Mouse (Mus musculus) lung, embryonic 16.5 days (tissue): ENCODE data around the gene Ttc16. TPM values are rescaled to one million over a fixed set of nuclear protein-coding genes. Genes with fewer than 3 reads are reported as not detected.
A peak's percentile ranks its signal among the peaks of the same experiment; 100 is the strongest.

Experiments
- ATAC-seq: fragments of 200-750 bp; cut with Nextera tagmentation; 2 replicates; pipeline ENCODE4 v1.8.0; 2017; ENCODE audit warnings: low read depth, mild to moderate bottlenecking, moderate library complexity
- H3K27ac ChIP-seq: fragments of 300-500 bp; sonication (generic); 2 replicates; pipeline ENCODE4 v1.5.1; 2014; ENCODE audit warnings: mild to moderate bottlenecking, control low read depth, low read length
- H3K27me3 ChIP-seq: fragments of 300-500 bp; sonication (generic); 2 replicates; pipeline ENCODE4 v1.6.1; 2014; ENCODE audit warnings: low read depth, low read length, mixed read lengths; ENCODE audit not compliant: control insufficient read depth, insufficient read depth
- H3K36me3 ChIP-seq: fragments of 300-500 bp; sonication (generic); 2 replicates; pipeline ENCODE4 v1.6.1; 2014; ENCODE audit warnings: low read length; ENCODE audit not compliant: control insufficient read depth, insufficient read depth
- H3K4me1 ChIP-seq: fragments of 300-500 bp; sonication (generic); replicated peaks from 2 replicates; pipeline ENCODE4 v1.6.1; 2014; ENCODE audit warnings: low read length, mixed read lengths; ENCODE audit not compliant: control insufficient read depth, insufficient read depth
- H3K4me2 ChIP-seq: fragments of 300-500 bp; sonication (generic); 2 replicates; pipeline ENCODE4 v1.6.1; 2014; ENCODE audit warnings: low read depth, low read length, control low read depth
- H3K4me3 ChIP-seq: fragments of 300-500 bp; sonication (generic); 2 replicates; pipeline ENCODE4 v1.5.1; 2014; ENCODE audit warnings: mild to moderate bottlenecking, low read length, control low read depth
- H3K9ac ChIP-seq: fragments of 300-500 bp; sonication (generic); 2 replicates; pipeline ENCODE4 v1.6.1; 2014; ENCODE audit warnings: low read length, control low read depth
- H3K9me3 ChIP-seq: fragments of 300-500 bp; sonication (generic); 2 replicates; pipeline ENCODE4 v1.6.1; 2016; ENCODE audit warnings: low read length; ENCODE audit not compliant: control insufficient read depth
- WGBS: fragments of 180-500 bp; shearing (Covaris S2); extraction: QIAGEN DNeasy Blood & Tissue Kit; methylation state at CpG from one replicate; pipeline ENCODE4 v1.1.7; 2014; 5-methylcytosine and 5-hydroxymethylcytosine counted together
- polyA plus RNA-seq: library from polyadenylated mRNA; unstranded; fragments of >200 nt; fragmentation: Nextera tagmentation; extraction: Ambion mirVana; gene quantifications from 2 replicates; pipeline ENCODE4 v1.2.1, GENCODE M21; 2015

Gene Ttc16
- polyA plus RNA-seq, 1 experiment from 2014 or later: 1.2 TPM

DNA sequence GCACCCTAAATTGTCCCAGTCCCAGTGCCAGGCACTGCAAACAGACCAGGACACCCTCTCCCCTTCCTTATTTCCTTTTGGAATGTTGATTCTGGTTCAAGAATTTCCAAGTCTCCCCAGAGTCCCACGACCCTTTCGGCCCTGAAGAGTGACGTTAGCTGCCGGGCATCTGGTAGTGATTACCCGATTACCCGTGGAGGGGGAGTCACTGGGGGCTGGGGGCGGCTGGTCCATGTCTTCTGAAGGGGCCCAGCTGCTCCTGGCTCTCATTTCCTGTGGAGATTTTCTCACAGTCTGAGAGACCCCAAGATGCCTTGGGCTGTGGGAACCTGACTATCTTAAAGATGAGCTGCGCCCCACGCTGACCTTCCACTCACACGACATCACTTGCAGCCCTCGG, 44.6 kb downstream of the Ttc16 start:
- Histone ChIP-seq H3K27ac (peak overlapping the region; percentile 88), H3K4me1 (peaks cover 13% of the 10 kb centered on the region), H3K9me3 (no peaks in the 10 kb centered on the region), H3K9ac (peak overlapping the region; percentile 36), H3K36me3 (no peaks in the 10 kb centered on the region), H3K4me3 (peak overlapping the region; percentile 6), H3K27me3 (no peaks in the 10 kb centered on the region), H3K4me2 (peak overlapping the region; percentile 57)
- 8% methylated on average over 11 of the region's 11 CpGs for WGBS
- ATAC-seq: peak; percentile 27; the same call in 1 of the 2 replicates

DNA sequence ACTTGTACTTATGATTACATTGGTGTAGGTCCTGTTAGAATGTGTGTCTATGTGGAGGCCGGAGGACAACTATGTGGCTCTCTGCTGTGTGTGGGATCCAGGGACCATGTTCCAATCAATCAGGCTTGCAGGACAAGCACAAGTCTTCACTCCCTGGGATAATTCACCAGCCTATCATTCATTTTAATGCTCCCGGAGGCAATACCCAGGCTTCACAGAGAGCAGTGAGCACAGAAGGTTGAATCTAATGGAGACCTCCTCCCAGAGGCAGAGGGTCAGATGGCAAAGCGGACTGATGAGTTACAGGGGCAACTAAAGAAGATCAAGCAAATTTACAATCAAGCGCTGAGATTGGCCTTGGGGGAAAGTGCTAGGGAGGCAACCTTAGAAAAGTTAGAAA, 45.9 kb downstream of the Ttc16 start:
- H3K9me3 ChIP-seq: no peaks in the 10 kb centered on the region
- H3K9ac ChIP-seq: peak overlapping the region; percentile 37; the same call in 1 of the 2 replicates
- no peak for ATAC-seq
- 71% methylated on average over 4 of the region's 4 CpGs for WGBS
- H3K27ac ChIP-seq: peak overlapping the region; percentile 88
- H3K27me3 ChIP-seq: no peaks in the 10 kb centered on the region
- H3K4me1 ChIP-seq: peaks cover 16% of the 10 kb centered on the region
- peak overlapping the region; percentile 57 for H3K4me2 ChIP-seq
- peak overlapping the region; percentile 50 for H3K4me3 ChIP-seq
- H3K36me3 ChIP-seq: no peaks in the 10 kb centered on the region

DNA sequence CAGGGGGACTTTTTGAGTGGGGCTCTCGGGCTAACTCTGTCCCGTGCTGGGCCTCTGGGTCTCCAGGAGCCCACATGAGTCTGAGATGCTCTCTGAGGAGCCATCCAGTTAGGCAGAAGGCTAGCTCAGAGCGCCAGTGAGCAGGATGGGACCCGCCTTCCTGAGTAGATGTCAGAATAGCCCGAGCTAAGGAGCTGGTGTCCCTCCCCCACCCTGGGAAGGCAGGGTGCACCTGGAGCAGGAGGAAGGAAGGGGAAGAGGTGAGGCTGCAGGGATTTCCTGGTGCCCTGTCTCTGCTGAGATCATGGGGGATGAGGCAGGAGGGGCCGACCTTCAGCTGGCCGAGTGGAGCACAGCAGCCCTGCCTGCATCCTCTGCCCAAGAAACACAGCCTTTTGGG, 47.0 kb downstream of the Ttc16 start:
- H3K4me3 ChIP-seq: peak overlapping the region; percentile 50
- H3K9me3 ChIP-seq: no peaks in the 10 kb centered on the region
- WGBS: 38% methylated on average over 7 of the region's 7 CpGs
- peak overlapping the region; percentile 71 for H3K27ac ChIP-seq
- H3K9ac ChIP-seq: peak overlapping the region; percentile 63
- 0 out of 2 replicates have a peak, but pooled peaks have one; percentile 8 for ATAC-seq
- H3K36me3 ChIP-seq: no peaks in the 10 kb centered on the region
- peaks cover 16% of the 10 kb centered on the region for H3K4me1 ChIP-seq
- H3K4me2 ChIP-seq: peak overlapping the region; percentile 57
- H3K27me3 ChIP-seq: no peaks in the 10 kb centered on the region

DNA sequence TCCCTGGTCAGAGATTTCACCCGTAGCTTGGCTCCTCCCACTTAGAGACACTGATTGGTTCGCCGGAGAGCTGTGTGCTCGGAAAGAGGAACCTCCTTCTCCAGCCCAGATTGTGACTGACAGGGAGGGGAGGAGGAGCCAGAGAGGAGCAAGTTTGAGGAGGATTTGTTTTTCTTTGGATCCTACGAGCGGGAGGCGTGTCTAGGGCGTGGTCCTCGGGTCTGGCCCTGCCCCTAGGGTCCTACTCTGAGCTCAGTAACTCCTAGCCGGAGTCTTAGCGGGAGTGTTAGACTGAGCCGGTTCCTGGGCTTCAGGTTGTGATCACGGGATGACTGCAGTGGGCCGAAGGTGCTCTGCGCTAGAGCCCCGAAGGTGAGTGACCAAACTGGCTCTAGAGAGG, 48.0 kb downstream of the Ttc16 start:
- H3K27me3 ChIP-seq: no peaks in the 10 kb centered on the region
- H3K36me3 ChIP-seq: no peaks in the 10 kb centered on the region
- no peak overlapping the region; the same call in 1 of the 2 replicates for H3K27ac ChIP-seq
- no peaks in the 10 kb centered on the region for H3K9me3 ChIP-seq
- WGBS: 1% methylated on average over 16 of the region's 16 CpGs
- H3K4me3 ChIP-seq: peak overlapping the region; percentile 50
- H3K9ac ChIP-seq: peak overlapping the region; percentile 63
- peak; percentile 98 for ATAC-seq
- H3K4me2 ChIP-seq: peak overlapping the region; percentile 57
- peaks cover 16% of the 10 kb centered on the region for H3K4me1 ChIP-seq

DNA sequence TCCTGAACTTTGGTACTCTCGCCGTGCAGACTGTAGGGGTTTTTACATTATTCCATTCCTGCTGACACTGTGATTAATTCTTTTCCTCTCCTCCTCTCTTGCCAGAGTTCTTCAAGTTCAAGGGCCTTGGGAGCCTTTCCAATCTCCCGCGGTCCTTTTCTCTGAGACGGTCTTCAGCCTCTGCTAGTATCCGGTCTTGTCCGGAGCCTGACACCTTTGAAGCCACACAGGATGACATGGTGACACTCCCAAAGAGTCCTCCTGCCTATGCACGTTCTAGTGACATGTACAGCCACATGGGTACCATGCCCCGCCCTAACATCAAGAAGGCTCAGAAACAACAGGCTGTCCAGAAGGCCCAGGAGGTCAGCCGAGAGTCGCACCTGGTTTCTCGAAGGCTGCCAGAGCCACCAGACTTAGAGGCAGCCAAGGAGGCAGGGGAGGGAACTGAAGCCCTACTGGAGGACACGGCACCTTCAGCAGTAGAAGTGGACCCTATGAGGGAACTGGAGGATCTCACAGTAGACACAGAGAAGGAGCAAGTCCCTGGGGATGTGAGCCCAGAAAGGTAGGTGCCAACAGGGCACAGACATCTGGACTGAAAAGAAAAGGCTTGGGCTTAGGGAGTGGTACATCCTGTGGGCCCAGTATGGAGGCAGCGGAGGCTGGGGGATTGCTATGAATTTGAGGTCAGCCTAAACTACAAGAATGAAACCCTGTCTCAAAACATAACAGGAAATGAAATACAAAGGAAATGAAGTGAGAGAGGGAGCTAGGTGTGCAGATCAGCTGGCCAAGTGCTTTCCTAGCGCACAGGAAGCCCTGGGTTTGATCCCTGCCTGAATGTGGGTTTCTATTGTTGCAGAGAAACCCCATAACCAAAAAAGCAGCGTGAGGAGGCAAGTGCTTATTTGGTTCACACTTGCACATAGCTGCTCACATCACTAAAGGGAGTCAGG, 50.3 kb downstream of the Ttc16 start:
- Histone ChIP-seq H3K36me3 (no peaks in the 10 kb centered on the region), H3K27me3 (no peaks in the 10 kb centered on the region), H3K4me1 (peaks cover 16% of the 10 kb centered on the region), H3K9ac (no peak overlapping the region), H3K27ac (peak overlapping the region; percentile 54), H3K9me3 (no peaks in the 10 kb centered on the region), H3K4me2 (no peak overlapping the region), H3K4me3 (no peak overlapping the region)
- no peak for ATAC-seq
- WGBS: 57% methylated on average over 16 of the region's 16 CpGs

DNA sequence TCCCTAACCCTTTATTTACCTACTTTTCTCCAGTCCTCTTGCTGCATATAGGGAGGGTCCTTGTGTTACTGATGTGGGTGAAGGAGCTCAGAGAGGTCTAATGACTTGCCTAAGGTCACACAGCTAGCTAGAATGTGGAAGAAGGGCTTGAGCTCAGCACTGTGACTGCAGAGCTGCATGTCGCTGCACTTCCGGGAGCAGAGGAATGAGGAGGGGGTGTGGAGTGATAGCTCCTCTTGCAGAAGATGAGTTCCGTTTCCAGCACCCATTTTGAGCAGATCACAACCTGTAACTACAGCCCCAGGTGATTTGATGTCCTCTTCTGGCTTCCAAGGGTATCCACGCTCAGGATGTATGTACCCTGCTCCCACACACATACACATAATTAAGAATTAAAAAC, 51.3 kb downstream of the Ttc16 start:
- H3K9ac ChIP-seq: no peak overlapping the region
- WGBS: 79% methylated on average over 4 of the region's 4 CpGs

DNA sequence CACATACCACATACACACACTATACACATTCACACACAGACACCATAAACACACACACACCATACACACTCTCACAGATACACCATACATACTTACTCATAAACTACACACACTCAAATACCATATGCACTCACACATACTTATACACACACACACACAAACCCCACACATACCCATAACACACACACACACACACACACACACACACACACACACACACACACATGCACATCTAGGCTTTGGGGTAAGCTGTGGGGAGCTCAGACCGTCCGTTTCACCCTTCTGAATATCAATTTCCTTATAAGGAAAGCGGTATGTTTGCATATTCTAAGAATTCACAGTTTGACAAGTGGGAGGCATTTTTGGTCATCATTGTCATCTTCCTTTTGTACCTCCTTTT, 52.9 kb downstream of the Ttc16 start:
- H3K4me3 ChIP-seq: peak overlapping the region; percentile 38

More for the DNA sequence above, 51.3 kb downstream of the Ttc16 start:
- H3K36me3 ChIP-seq: no peaks in the 10 kb centered on the region
- H3K9me3 ChIP-seq: no peaks in the 10 kb centered on the region
- no peak overlapping the region for H3K4me2 ChIP-seq
- H3K27ac ChIP-seq: no peak overlapping the region
- H3K27me3 ChIP-seq: no peaks in the 10 kb centered on the region
- H3K4me3 ChIP-seq: no peak overlapping the region
- peaks cover 15% of the 10 kb centered on the region for H3K4me1 ChIP-seq
- no peak for ATAC-seq

DNA sequence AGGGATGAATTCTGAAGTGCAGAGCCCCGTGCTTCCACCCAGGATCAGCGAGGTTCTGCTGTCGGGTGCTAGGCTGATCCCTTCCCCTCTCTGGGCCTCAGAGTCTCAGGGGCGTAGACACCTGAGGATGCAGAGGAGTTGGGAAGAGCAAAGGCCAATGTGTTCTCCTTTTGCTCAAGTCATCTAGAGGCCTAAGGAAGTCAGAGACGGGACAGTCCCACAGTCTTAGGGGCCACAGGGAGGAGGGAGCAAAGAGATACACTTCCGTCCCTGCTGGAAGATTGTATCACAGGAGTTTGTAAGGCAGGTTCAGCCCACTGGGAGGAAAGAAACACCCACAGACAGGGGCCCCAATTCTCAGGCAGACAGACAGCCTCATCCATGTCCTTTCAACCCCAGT, 53.4 kb downstream of the Ttc16 start:
- Histone ChIP-seq H3K9me3 (no peaks in the 10 kb centered on the region), H3K27me3 (no peaks in the 10 kb centered on the region), H3K4me1 (peaks cover 15% of the 10 kb centered on the region), H3K4me3 (peak overlapping the region; percentile 38), H3K36me3 (no peaks in the 10 kb centered on the region), H3K9ac (peak overlapping the region; percentile 52), H3K4me2 (peak overlapping the region; percentile 39), H3K27ac (no peak overlapping the region)
- no peak for ATAC-seq
- WGBS: 37% methylated on average over 6 of the region's 6 CpGs

More for the DNA sequence above, 52.9 kb downstream of the Ttc16 start:
- no peak overlapping the region for H3K9ac ChIP-seq
- no peaks in the 10 kb centered on the region for H3K9me3 ChIP-seq
- no peak overlapping the region for H3K27ac ChIP-seq
- no peaks in the 10 kb centered on the region for H3K36me3 ChIP-seq
- H3K27me3 ChIP-seq: no peaks in the 10 kb centered on the region
- 38% methylated on average over 3 of the region's 3 CpGs for whole genome bisulfite sequencing
- peaks cover 15% of the 10 kb centered on the region for H3K4me1 ChIP-seq
- H3K4me2 ChIP-seq: peak overlapping the region; percentile 39; the same call in 1 of the 2 replicates
- no peak for ATAC-seq

DNA sequence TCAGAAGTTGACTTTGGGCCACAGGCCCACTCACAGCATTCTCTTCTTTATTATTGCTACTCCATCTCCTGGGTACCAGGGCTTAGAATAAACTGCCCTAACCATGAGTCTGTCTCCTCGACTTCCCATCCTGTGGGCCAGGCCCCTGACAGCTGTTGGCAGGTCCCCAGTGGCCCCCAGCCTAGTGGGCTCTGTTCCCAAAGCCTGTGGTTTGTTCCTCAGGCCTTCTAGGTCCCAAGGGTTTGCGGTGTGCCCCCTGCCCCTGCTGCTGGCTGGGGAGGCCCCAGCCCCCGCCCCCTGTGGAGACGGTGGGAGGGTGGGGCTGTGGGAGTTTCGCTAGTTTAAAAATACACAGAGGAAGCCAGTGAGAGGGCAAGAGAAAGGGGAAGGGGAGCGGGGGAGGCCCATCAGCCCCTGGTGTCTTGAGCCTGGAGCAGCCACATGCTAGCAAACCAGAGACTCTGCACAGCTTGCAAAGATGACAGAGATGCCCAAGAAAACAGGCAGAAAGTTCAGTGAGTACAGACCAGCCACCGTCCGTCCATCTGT, 54.7 kb downstream of the Ttc16 start, which contains the start of gene Sh2d3c:
Gene Sh2d3c, plus strand, starts transcription at position 375 of the 549 bp plus-strand sequence.
- peak within 1 kb of the TSS; percentile 7; the same call in 1 of the 2 replicates for H3K27ac ChIP-seq
- no peaks in the 10 kb centered on the region for H3K27me3 ChIP-seq
- peak within 1 kb of the TSS; percentile 38 for H3K4me3 ChIP-seq
- 30% methylated on average over 8 of the region's 8 CpGs for WGBS
- peak; percentile 72 for ATAC-seq
- no peaks in the 10 kb centered on the region for H3K36me3 ChIP-seq
- H3K9ac ChIP-seq: peak within 1 kb of the TSS; percentile 52
- peaks cover 15% of the 10 kb centered on the region for H3K4me1 ChIP-seq
- H3K4me2 ChIP-seq: peak within 1 kb of the TSS; percentile 39
- H3K9me3 ChIP-seq: no peaks in the 10 kb centered on the region
